Mouse (Mus musculus): Measurements from ENCODE around the gene Ttc14. TPM values are rescaled to one million over a fixed set of nuclear protein-coding genes. Genes with fewer than 3 reads are reported as not detected.

Gene Ttc14
- polyA plus RNA-seq (2012; rRNA removed) (5.6 and 10.2 TPM in 2 replicates), polyA plus RNA-seq (2014; fragmentation: Nextera tagmentation; extraction: Ambion mirVana) (23.6 and 26.2 TPM in 2 replicates)

DNA sequence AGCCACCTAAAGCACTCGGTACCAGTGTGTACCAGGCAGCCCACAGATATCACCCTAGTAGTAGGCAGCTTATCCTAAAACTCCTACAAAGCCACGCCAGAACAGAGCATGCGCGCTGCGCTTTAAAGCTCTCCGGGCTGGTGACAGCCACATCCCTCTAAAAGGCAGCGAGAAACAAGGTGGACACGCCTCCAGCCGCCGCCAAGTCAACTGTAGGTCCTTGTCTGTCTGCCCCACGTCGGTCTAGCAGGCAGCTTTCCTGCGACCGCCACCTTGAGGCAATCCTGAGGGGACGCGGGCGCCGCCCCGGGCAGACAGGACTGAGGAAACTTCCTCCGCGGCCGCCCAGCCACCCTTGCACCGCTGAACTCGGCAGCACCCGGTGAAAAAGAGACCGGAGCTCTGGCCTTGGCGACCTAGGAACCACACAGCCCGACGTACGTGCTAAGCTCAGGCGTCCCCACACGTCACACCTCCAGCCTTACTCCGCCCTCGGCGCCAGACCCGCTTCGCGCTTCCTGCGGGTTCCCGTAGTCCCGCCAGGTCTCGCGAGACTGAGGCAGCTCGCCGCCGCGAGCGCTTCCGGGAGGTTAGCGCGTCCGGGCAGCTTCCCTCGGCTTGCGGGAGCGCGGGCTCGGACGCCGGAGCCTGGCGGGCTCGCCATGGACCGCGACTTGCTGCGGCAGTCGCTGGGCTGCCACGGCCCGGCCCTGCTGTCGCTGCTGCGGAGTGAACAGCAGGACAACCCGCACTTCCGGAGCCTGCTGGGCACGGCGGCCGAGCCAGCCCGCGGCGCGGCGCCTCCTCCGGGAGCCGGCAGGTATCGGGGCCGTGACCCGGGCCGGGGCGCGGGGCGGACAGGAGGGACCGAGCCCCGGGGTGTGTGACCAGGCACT is at the start of gene Ttc14:
Ttc14 (plus strand) TSS at position 216 of the 896 bp plus-strand sequence.
- under 1% methylated on average over 89 of the region's 90 CpGs for WGBS (ENCODE audit: insufficient replicate concordance)
- peak; percentile 98 for ATAC-seq (ENCODE audit: insufficient read depth)

DNA sequence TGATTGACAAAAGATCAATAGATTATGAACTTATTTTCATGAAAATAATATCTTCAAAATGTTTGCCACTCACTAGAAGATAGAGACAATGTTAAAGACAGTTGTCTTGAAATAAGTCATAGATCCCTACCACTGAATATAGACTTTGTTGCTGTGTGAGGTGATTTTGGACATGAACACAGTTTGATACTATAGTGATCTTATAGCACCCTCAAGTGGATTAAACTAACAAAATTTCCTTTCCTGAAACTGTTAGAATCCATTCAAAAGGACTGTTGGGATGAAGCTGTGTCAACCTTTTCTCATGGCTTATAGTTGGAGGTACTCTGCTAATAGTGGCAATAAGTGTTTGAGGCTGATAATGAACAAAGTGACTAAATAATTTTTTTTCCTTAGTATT is 8.7 kb upstream of the Ttc14 start:
- ATAC-seq (ENCODE audit: insufficient read depth) (no peak), DNase-seq (ENCODE audit: low read depth in 3 of 3, low spot score in 3 of 3) (no peak)
- no peak overlapping the region for H3K27ac ChIP-seq
- H3K4me2 ChIP-seq (ENCODE audit: low read depth), result no peak overlapping the region
- H3K4me3 ChIP-seq (ENCODE audit: insufficient read depth in 1 of 2, low read depth in 2 of 2, low read length in 2 of 2), result no peak overlapping the region
- no peak for TF ChIP-seq EP300 (IDR thresholded peaks at IDR 0.05; ENCODE audit: low read depth)
- TF ChIP-seq CTCF (IDR thresholded peaks at IDR 0.05; ENCODE audit: low read depth), result no peak
- H3K9me3 ChIP-seq (ENCODE audit: control insufficient read depth, low read length), result no peaks in the 10 kb centered on the region
- H3K36me3 ChIP-seq (replicated peaks; ENCODE audit: control insufficient read depth, insufficient read depth, low read depth), result no peaks in the 10 kb centered on the region
- no peaks in the 10 kb centered on the region for H3K27me3 ChIP-seq (ENCODE audit: control insufficient read depth, insufficient read depth, low read length)
- H3K9ac ChIP-seq (replicated peaks), result no peak overlapping the region
- H3K4me1 ChIP-seq (replicated peaks; ENCODE audit: control insufficient read depth in 2 of 2, insufficient read depth in 2 of 2, low read length in 1 of 2), result no peaks in the 10 kb centered on the region

More for the DNA sequence above, at the start of gene Ttc14:
- Histone ChIP-seq H3K4me1 (replicated peaks; ENCODE audit: control insufficient read depth in 2 of 2, insufficient read depth in 2 of 2, low read length in 1 of 2) (peaks cover 11 to 14% of the 10 kb centered on the region in 2 experiments), H3K4me3 (ENCODE audit: insufficient read depth in 1 of 2, low read depth in 2 of 2, low read length in 2 of 2) (peak within 1 kb of the TSS; percentile 84 to 88), H3K4me2 (ENCODE audit: low read depth) (peak within 1 kb of the TSS; percentile 92), H3K27me3 (ENCODE audit: control insufficient read depth, insufficient read depth, low read length) (no peaks in the 10 kb centered on the region), H3K36me3 (replicated peaks; ENCODE audit: control insufficient read depth, insufficient read depth, low read depth) (peaks cover 8% of the 10 kb centered on the region), H3K27ac (peak within 1 kb of the TSS; percentile 99), H3K9ac (replicated peaks) (peak within 1 kb of the TSS; percentile 85), H3K9me3 (ENCODE audit: control insufficient read depth, low read length) (no peaks in the 10 kb centered on the region)
- TF ChIP-seq CTCF (IDR thresholded peaks at IDR 0.05; ENCODE audit: low read depth), result peak; percentile 56
- TF ChIP-seq EP300 (IDR thresholded peaks at IDR 0.05; ENCODE audit: low read depth), result peak; percentile 85
- peak; percentile 93 to 95 (median 95) for DNase-seq (ENCODE audit: low read depth in 3 of 3, low spot score in 3 of 3)

GRCm38 (mm10) chr3:33800513-33800820 is 835 bp downstream of the Ttc14 start:
- WGBS (ENCODE audit: insufficient replicate concordance), result 0% methylated on average over 16 of the region's 16 CpGs
- peak; percentile 0; the same call in 1 of the 2 replicates for ATAC-seq (ENCODE audit: insufficient read depth)
- Histone ChIP-seq H3K36me3 (replicated peaks; ENCODE audit: control insufficient read depth, insufficient read depth, low read depth) (peaks cover 13% of the 10 kb centered on the region), H3K4me3 (ENCODE audit: insufficient read depth in 1 of 2, low read depth in 2 of 2, low read length in 2 of 2) (peak overlapping the region; percentile 84 to 88), H3K4me2 (ENCODE audit: low read depth) (peak overlapping the region; percentile 83), H3K27ac (peak overlapping the region; percentile 99), H3K9ac (replicated peaks) (peak overlapping the region; percentile 85), H3K9me3 (ENCODE audit: control insufficient read depth, low read length) (no peaks in the 10 kb centered on the region), H3K27me3 (ENCODE audit: control insufficient read depth, insufficient read depth, low read length) (no peaks in the 10 kb centered on the region), H3K4me1 (replicated peaks; ENCODE audit: control insufficient read depth in 2 of 2, insufficient read depth in 2 of 2, low read length in 1 of 2) (peaks cover 11 to 14% of the 10 kb centered on the region in 2 experiments)
- DNase-seq (ENCODE audit: low read depth in 3 of 3, low spot score in 3 of 3), result peak in 2 of 3 experiments; percentile 17 to 23
- TF ChIP-seq EP300 (IDR thresholded peaks at IDR 0.05; ENCODE audit: low read depth), result no peak
- no peak for TF ChIP-seq CTCF (IDR thresholded peaks at IDR 0.05; ENCODE audit: low read depth)

DNA sequence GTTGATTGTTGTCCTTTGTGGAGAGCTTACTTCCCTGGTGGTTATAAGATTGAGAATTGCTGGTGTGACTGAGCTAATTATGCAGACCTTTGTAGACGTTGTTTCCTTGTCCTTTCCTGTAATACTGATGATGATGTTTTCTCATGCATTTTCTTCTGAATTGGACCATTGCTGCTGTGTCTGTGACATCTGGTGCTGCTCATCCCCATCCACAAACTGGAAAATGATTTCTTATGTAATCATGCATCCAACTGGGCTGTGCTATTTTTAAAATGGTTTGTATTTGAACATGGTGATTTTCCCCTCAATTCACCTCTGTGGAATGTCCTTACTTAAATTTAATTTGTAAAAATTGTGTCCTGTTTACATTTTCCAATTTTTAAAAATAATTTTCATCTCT is 7.5 kb downstream of the Ttc14 start:
- no peak overlapping the region for H3K4me2 ChIP-seq (ENCODE audit: low read depth)
- H3K9ac ChIP-seq (replicated peaks), result no peak overlapping the region
- H3K27me3 ChIP-seq (ENCODE audit: control insufficient read depth, insufficient read depth, low read length), result no peaks in the 10 kb centered on the region
- TF ChIP-seq EP300 (IDR thresholded peaks at IDR 0.05; ENCODE audit: low read depth), result no peak
- TF ChIP-seq CTCF (IDR thresholded peaks at IDR 0.05; ENCODE audit: low read depth), result no peak
- no peaks in the 10 kb centered on the region for H3K9me3 ChIP-seq (ENCODE audit: control insufficient read depth, low read length)
- ATAC-seq (ENCODE audit: insufficient read depth) (no peak), DNase-seq (ENCODE audit: low read depth in 3 of 3, low spot score in 3 of 3) (no peak)
- no peak overlapping the region for H3K27ac ChIP-seq
- WGBS (ENCODE audit: insufficient replicate concordance), result 71% methylated on average over 1 of the region's 1 CpGs
- no peaks in the 10 kb centered on the region for H3K4me1 ChIP-seq (replicated peaks; ENCODE audit: control insufficient read depth in 2 of 2, insufficient read depth in 2 of 2, low read length in 1 of 2)
- H3K4me3 ChIP-seq (ENCODE audit: insufficient read depth in 1 of 2, low read depth in 2 of 2, low read length in 2 of 2), result no peak overlapping the region
- H3K36me3 ChIP-seq (replicated peaks; ENCODE audit: control insufficient read depth, insufficient read depth, low read depth), result peaks cover 42% of the 10 kb centered on the region

DNA sequence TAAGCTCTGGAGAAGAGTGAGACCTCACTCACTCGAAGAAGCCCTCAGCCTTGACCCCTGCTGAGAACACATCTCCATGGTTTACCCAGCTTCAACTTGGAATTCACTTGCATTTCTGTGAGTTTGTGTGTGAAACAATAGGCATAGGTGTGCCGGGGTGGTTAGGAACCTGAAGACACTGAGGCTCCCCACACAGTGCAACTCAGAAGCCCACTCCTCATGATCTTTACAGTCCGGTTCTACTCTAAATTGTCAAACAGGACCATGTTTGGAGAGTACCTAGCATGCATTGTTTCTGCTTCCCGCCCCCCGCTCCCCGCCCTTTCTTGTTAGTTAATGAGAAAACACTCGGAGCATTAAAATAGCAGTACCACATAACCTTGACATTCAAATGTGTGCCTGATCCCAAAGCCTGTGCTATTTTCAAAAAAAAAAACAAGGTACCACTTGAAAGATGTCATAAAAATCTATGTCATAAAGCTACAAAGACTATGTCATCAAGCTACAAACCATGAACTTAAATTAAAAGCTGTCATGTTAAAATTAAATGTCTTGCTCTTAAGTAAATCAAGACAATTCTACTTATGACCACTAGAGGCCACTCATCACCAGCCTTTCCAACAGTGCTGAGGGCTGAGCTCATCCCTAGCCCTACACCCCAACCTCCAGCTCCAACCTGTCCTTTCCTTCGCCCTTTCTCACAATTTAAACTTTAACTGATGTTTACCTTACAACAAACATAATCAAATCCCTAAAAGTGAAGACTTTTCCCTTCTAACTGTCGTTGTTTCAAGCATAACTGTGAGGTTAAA is 24.7 kb downstream of the Ttc14 start:
- peak; percentile 10 to 19 (median 12) for DNase-seq (ENCODE audit: low read depth in 3 of 3, low spot score in 3 of 3)

More for the DNA sequence above, 24.7 kb downstream of the Ttc14 start:
- Histone ChIP-seq H3K4me1 (replicated peaks; ENCODE audit: control insufficient read depth in 2 of 2, insufficient read depth in 2 of 2, low read length in 1 of 2) (no peaks in the 10 kb centered on the region), H3K9me3 (ENCODE audit: control insufficient read depth, low read length) (no peaks in the 10 kb centered on the region), H3K4me2 (ENCODE audit: low read depth) (no peak overlapping the region), H3K27me3 (ENCODE audit: control insufficient read depth, insufficient read depth, low read length) (no peaks in the 10 kb centered on the region), H3K4me3 (ENCODE audit: insufficient read depth in 1 of 2, low read depth in 2 of 2, low read length in 2 of 2) (no peak overlapping the region), H3K27ac (no peak overlapping the region), H3K9ac (replicated peaks) (no peak overlapping the region), H3K36me3 (replicated peaks; ENCODE audit: control insufficient read depth, insufficient read depth, low read depth) (no peaks in the 10 kb centered on the region)
- ATAC-seq (ENCODE audit: insufficient read depth), result no peak
- 31% methylated on average over 9 of the region's 9 CpGs for WGBS (ENCODE audit: insufficient replicate concordance)
- TF ChIP-seq EP300 (IDR thresholded peaks at IDR 0.05; ENCODE audit: low read depth) (no peak), CTCF (IDR thresholded peaks at IDR 0.05; ENCODE audit: low read depth) (peak; percentile 79)
